Mouse (Mus musculus) bone marrow macrophage, adult 2 months (primary cell): ENCODE measurements at regions not wholly inside any gene's neighbourhood (a gene's known extent, or its start where the extent isn't known, plus 50 kb on each side); places are given as distances from the start of the nearest gene placed in this dataset.

Experiments
- CTCF ChIP-seq: IDR thresholded peaks from 2 replicates; pipeline ENCODE4 v1.5.1; 2012; ENCODE audit warnings: low read depth, mild to moderate bottlenecking, low read length, moderate library complexity
- POLR2A ChIP-seq: IDR thresholded peaks from 2 replicates; pipeline ENCODE4 v1.6.1; 2012; ENCODE audit warnings: mild to moderate bottlenecking, low read depth, low read length, borderline replicate concordance

DNA sequence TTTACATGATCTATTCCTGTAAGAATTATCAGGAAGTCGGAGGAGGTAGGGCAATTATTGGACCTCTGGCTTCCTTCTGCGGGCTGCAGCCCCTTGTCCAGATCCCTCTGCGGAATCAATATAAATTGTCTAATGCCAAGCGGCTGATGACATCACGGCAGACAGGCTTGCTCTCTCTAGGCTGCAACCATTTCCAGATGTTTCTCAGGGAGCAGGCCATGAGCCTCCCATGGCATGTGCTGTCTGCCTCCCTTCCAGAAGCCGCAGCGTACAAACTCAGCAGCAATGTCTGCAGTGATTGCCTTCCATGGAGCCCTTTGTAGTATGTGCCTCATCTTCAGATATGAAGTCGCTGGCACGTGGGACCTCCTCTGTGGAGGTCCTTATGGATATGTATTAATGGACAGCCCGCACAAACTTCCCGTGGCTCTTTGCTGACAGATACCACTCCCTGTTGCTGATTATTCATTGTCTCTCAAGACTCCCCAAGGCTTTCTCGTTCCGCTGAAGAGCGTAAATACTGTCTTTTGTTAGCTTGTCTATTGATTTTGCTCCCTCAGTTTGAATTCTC, 72.4 kb upstream of the Stmnd1 start:
- TF ChIP-seq CTCF (no peak), POLR2A (no peak)
